Mouse (Mus musculus): ENCODE measurements at regions not wholly inside any gene's neighbourhood (a gene's known extent, or its start where the extent isn't known, plus 50 kb on each side); places are given as distances from the start of the nearest gene placed in this dataset.

DNA sequence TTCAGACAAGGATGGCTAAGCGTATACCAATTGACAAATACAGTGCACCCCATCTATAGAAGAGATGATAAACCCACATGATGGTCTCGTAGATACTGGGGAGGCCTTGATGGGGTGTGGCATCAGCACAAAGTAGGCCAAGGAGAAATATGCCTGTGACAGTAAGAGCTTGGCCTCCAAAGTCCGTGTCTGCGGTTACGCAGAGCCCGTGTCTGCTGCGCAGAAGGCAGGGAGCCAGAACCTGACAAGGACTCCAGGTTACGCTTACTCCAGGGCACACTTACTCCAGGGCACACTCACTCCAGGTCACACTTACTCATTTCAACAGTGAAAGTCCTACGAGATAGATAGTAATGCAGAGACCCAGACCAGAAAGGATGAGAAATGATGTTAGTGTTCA, 141.1 kb upstream of the A530016L24Rik start:
- ATAC-seq: no peak
- no peak overlapping the region for H3K4me2 ChIP-seq (ENCODE audit: low read length)
- H3K9me3 ChIP-seq (ENCODE audit: control insufficient read depth, low read length): 0 out of 2 replicates have a peak, but pooled peaks cover 3% of the 10 kb centered on the region
- WGBS: 95% methylated on average over 9 of the region's 9 CpGs
- peaks cover 10% of the 10 kb centered on the region for H3K4me1 ChIP-seq (ENCODE audit: control insufficient read depth, insufficient read depth, low read depth, low read length)
- no peak overlapping the region for H3K4me3 ChIP-seq (ENCODE audit: low read length)
- H3K36me3 ChIP-seq (ENCODE audit: control insufficient read depth, insufficient read depth, low read length): no peaks in the 10 kb centered on the region
- no peak overlapping the region for H3K27ac ChIP-seq (ENCODE audit: low read depth, low read length)
- H3K9ac ChIP-seq (ENCODE audit: low read depth, low read length): no peak overlapping the region
- H3K27me3 ChIP-seq (replicated peaks; ENCODE audit: control insufficient read depth, insufficient read depth, low read length): no peaks in the 10 kb centered on the region

DNA sequence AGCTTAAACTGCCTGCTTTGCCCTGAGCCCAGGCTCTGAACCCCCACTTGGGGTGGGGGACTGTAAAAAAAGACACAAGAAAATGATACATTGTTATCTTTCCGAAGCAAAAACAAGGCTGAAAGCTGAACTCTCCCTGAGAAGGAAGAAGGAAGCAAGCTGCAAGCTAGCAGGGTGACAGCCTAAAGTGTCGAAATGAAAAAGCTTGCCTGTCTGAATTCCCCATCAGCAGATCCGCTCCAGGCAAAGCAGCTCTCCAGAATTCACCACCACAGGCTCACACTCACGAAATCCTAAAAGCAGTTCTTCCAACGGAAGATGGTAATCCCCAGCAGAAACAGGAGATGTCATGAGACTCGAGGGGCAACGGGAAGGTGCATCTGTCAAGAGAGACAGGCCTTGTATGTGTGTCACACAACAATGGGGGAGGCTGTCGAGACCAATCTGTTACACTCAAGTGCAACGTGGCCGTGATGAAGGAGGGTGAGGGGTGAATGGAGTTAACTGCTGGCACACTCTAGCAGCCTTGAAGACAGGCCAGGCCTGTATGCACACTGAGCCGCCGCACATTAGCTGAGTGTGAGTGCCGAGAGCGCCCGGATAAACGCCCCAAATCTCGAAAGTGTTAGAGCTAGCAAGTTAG, 139.5 kb upstream of the A530016L24Rik start:
- peaks cover 10% of the 10 kb centered on the region for H3K4me1 ChIP-seq (ENCODE audit: control insufficient read depth, insufficient read depth, low read depth, low read length)
- no peaks in the 10 kb centered on the region for H3K36me3 ChIP-seq (ENCODE audit: control insufficient read depth, insufficient read depth, low read length)
- H3K27me3 ChIP-seq (replicated peaks; ENCODE audit: control insufficient read depth, insufficient read depth, low read length): no peaks in the 10 kb centered on the region
- peak; percentile 45; the same call in 1 of the 2 replicates for ATAC-seq
- no peak overlapping the region for H3K4me2 ChIP-seq (ENCODE audit: low read length)
- no peak overlapping the region for H3K4me3 ChIP-seq (ENCODE audit: low read length)
- H3K9ac ChIP-seq (ENCODE audit: low read depth, low read length): 0 out of 2 replicates have a peak overlapping the region, but pooled peaks have one; percentile 22
- 0 out of 2 replicates have a peak, but pooled peaks cover 3% of the 10 kb centered on the region for H3K9me3 ChIP-seq (ENCODE audit: control insufficient read depth, low read length)
- peak overlapping the region; percentile 51 for H3K27ac ChIP-seq (ENCODE audit: low read depth, low read length)
- WGBS: 40% methylated on average over 17 of the region's 17 CpGs

DNA sequence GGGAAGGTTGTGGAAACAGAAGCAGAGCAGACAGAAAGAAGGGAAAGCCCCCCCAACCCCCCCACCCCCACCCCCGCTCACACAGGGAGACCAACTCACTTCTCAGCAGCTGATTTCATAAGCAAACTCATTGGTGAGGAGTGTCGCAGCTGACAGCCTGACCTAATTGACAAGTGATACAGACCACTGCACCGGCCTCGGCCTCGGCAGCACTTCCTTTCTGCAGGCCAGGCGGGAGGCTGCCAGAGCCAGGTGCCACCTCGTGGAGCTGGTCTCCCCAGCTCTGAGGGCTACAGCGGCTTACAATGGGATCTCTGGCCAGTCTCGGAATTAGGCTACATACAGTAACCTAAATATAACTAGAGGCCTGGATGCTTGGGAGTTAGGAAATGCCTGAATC, 138.5 kb upstream of the A530016L24Rik start:
- H3K27ac ChIP-seq (ENCODE audit: low read depth, low read length): 0 out of 2 replicates have a peak overlapping the region, but pooled peaks have one; percentile 39
- 0 out of 2 replicates have a peak, but pooled peaks cover 3% of the 10 kb centered on the region for H3K9me3 ChIP-seq (ENCODE audit: control insufficient read depth, low read length)
- no peaks in the 10 kb centered on the region for H3K36me3 ChIP-seq (ENCODE audit: control insufficient read depth, insufficient read depth, low read length)
- no peak overlapping the region for H3K4me2 ChIP-seq (ENCODE audit: low read length)
- no peak overlapping the region; the same call in 1 of the 2 replicates for H3K9ac ChIP-seq (ENCODE audit: low read depth, low read length)
- H3K27me3 ChIP-seq (replicated peaks; ENCODE audit: control insufficient read depth, insufficient read depth, low read length): no peaks in the 10 kb centered on the region
- no peak overlapping the region for H3K4me3 ChIP-seq (ENCODE audit: low read length)
- H3K4me1 ChIP-seq (ENCODE audit: control insufficient read depth, insufficient read depth, low read depth, low read length): peaks cover 10% of the 10 kb centered on the region
- WGBS: 28% methylated on average over 9 of the region's 9 CpGs
- ATAC-seq: 0 out of 2 replicates have a peak, but pooled peaks have one; percentile 30

DNA sequence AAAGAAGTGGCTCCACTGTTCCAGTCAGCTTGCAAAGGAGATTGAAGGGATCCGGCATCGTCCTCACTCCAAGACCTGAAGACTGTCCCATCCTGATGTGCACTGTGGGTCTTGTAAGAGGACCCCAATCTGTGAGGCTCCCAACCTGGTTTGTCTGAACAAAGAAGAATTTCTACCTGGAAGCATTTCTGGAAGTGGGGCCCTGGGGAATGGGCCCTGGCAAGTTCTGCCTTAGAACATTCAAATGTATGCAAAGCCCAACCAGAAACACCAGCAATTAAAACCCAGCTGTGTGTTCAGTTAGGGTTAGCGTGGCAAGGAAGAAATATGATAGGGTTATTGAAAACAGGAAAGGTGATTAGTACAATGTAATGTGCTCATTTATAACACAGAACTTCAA, 125.9 kb upstream of the A530016L24Rik start:
- no peak overlapping the region for H3K4me3 ChIP-seq (ENCODE audit: low read length)
- no peak overlapping the region for H3K4me2 ChIP-seq (ENCODE audit: low read length)
- no peaks in the 10 kb centered on the region for H3K36me3 ChIP-seq (ENCODE audit: control insufficient read depth, insufficient read depth, low read length)
- ATAC-seq: no peak
- no peaks in the 10 kb centered on the region for H3K4me1 ChIP-seq (ENCODE audit: control insufficient read depth, insufficient read depth, low read depth, low read length)
- H3K27me3 ChIP-seq (replicated peaks; ENCODE audit: control insufficient read depth, insufficient read depth, low read length): no peaks in the 10 kb centered on the region
- H3K27ac ChIP-seq (ENCODE audit: low read depth, low read length): no peak overlapping the region
- WGBS: 83% methylated on average over 3 of the region's 3 CpGs
- H3K9ac ChIP-seq (ENCODE audit: low read depth, low read length): no peak overlapping the region
- no peaks in the 10 kb centered on the region for H3K9me3 ChIP-seq (ENCODE audit: control insufficient read depth, low read length)

DNA sequence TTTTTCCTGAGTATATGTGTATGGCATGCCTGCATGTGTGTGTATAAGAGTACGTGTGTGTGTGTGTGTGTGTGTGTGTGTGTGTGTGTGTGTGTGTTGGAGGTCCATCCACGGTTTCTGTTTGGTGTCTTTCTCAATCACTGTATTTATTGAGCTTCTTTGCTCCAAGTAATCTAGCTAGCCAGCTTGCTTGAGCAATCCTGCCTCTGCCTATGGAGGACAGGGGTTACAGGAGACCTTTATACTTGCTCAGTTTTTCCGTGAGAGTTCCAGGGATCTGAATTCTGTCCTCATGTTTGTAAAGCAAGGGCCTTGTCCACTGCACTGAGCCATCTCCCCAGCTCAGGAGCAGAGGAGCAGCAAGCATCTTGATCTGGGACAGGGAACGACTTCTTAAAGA, 122.0 kb upstream of the A530016L24Rik start:
- no peak overlapping the region for H3K4me3 ChIP-seq (ENCODE audit: low read length)
- no peak for ATAC-seq
- H3K4me2 ChIP-seq (ENCODE audit: low read length): no peak overlapping the region
- no peaks in the 10 kb centered on the region for H3K9me3 ChIP-seq (ENCODE audit: control insufficient read depth, low read length)
- peaks cover 4% of the 10 kb centered on the region; the same call in 1 of the 2 replicates for H3K4me1 ChIP-seq (ENCODE audit: control insufficient read depth, insufficient read depth, low read depth, low read length)
- H3K27me3 ChIP-seq (replicated peaks; ENCODE audit: control insufficient read depth, insufficient read depth, low read length): no peaks in the 10 kb centered on the region
- no peak overlapping the region for H3K9ac ChIP-seq (ENCODE audit: low read depth, low read length)
- no peak overlapping the region for H3K27ac ChIP-seq (ENCODE audit: low read depth, low read length)
- 80% methylated on average over 4 of the region's 4 CpGs for WGBS
- no peaks in the 10 kb centered on the region for H3K36me3 ChIP-seq (ENCODE audit: control insufficient read depth, insufficient read depth, low read length)

DNA sequence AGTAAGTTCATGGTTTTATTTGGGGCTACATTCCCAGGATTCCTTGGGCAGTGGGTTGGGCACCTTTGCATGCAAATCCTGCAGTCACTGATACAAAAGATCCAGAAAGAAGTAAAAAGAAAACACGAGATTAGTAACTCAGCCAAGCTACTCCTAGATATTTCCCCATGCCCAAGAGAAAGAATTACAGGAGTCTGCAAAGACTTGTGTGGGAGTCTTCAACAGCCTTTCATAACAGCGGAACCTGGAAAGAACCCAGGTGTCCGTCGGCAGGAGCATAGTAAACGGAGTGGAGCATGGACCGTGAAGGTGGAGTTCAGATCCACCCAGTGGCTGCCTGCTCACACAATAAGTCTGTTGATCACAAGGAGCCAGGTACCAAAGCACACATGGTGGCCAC, 121.1 kb upstream of the A530016L24Rik start:
- WGBS: 82% methylated on average over 6 of the region's 6 CpGs
- ATAC-seq: no peak

DNA sequence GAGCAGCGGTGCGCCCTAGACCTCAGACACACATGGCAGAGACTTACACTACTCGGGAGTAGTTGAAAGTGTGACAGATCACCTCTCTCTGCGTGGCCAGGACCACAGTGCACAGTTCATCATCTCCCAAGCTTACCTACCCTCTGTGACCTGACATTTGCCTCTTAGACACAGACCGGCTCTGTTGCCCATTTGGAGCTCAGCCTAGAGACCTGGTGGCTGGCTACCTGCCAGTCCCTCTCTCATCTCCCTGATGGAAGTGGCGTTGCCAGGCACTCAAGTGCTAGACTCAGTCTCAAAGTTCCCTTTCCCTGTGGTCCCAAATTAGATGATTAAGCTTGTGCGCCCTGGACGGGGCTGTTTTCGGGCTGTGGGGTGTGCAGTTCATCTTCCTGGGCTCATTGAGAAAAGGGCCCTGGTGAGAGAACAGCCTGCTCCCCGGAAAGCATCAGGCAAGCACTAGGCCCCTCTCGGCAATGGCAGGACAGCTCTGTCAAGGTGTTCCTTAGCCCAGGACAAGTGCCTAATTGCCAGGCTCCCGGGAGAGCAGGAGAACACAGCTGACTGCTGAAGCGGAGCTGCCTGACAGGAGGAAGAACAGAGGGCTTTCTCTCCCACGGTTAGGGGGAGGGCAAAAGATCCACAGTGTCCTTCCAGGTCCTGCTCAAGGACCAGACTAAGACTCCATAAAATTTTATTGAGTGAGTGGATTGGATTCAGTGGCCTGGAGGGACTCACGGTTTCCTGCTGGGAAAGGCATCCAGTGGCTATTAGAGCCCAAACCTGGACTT, 119.5 kb upstream of the A530016L24Rik start:
- WGBS: 50% methylated on average over 15 of the region's 15 CpGs
- Histone ChIP-seq H3K9me3 (ENCODE audit: control insufficient read depth, low read length) (no peaks in the 10 kb centered on the region), H3K4me3 (ENCODE audit: low read length) (no peak overlapping the region), H3K36me3 (ENCODE audit: control insufficient read depth, insufficient read depth, low read length) (no peaks in the 10 kb centered on the region), H3K9ac (ENCODE audit: low read depth, low read length) (no peak overlapping the region), H3K27ac (ENCODE audit: low read depth, low read length) (no peak overlapping the region), H3K4me1 (ENCODE audit: control insufficient read depth, insufficient read depth, low read depth, low read length) (peaks cover 4% of the 10 kb centered on the region; the same call in 1 of the 2 replicates), H3K4me2 (ENCODE audit: low read length) (no peak overlapping the region), H3K27me3 (replicated peaks; ENCODE audit: control insufficient read depth, insufficient read depth, low read length) (no peaks in the 10 kb centered on the region)
- no peak; the same call in 1 of the 2 replicates for ATAC-seq

More for the DNA sequence above, 121.1 kb upstream of the A530016L24Rik start:
- Histone ChIP-seq H3K9me3 (ENCODE audit: control insufficient read depth, low read length) (no peaks in the 10 kb centered on the region), H3K4me2 (ENCODE audit: low read length) (no peak overlapping the region), H3K27ac (ENCODE audit: low read depth, low read length) (no peak overlapping the region), H3K27me3 (replicated peaks; ENCODE audit: control insufficient read depth, insufficient read depth, low read length) (no peaks in the 10 kb centered on the region), H3K4me3 (ENCODE audit: low read length) (no peak overlapping the region), H3K9ac (ENCODE audit: low read depth, low read length) (no peak overlapping the region), H3K4me1 (ENCODE audit: control insufficient read depth, insufficient read depth, low read depth, low read length) (peaks cover 4% of the 10 kb centered on the region; the same call in 1 of the 2 replicates), H3K36me3 (ENCODE audit: control insufficient read depth, insufficient read depth, low read length) (no peaks in the 10 kb centered on the region)

DNA sequence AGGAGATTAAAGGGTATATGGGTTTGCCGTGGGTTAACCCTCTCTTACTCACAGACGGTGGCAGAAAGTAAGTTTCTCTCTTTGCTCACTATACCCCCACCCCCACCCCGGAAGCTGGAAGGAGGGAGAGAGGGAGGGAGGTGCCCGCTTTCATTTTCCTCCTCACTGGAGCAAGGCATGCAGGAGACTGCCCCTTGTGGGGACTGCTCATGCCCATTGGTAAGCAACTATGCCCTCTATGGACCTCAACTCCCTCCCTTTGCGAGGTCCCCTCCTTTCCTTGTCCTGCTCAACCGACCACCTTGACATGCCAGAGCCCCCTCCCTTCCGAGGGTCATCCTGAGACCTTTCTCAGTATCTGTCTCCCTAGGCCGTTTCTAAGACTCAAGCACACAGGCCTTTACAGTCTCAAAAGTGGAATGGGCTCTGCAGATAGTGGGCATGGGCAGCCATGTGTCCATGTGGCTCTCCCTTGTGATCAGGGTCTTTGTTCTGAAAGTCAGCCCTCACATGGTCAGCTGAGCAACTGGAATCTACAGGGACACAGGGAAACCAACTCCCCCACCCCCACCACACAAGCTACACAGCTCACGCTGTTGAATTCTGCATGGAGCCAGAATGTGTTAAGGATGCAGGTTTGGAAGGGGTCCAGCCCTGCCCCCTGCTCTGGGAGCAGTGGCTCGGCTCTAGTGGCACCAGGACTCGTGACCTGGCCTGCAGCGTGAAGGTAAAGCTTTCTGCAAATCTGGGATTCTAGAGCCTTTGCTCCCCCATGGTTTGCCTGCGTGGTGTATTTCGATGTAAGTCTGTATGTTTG, 116.8 kb upstream of the A530016L24Rik start:
- Histone ChIP-seq H3K4me3 (ENCODE audit: low read length) (no peak overlapping the region), H3K27ac (ENCODE audit: low read depth, low read length) (no peak overlapping the region), H3K4me2 (ENCODE audit: low read length) (no peak overlapping the region), H3K4me1 (ENCODE audit: control insufficient read depth, insufficient read depth, low read depth, low read length) (peaks cover 4% of the 10 kb centered on the region; the same call in 1 of the 2 replicates), H3K36me3 (ENCODE audit: control insufficient read depth, insufficient read depth, low read length) (no peaks in the 10 kb centered on the region), H3K9ac (ENCODE audit: low read depth, low read length) (0 out of 2 replicates have a peak overlapping the region, but pooled peaks have one; percentile 5), H3K27me3 (replicated peaks; ENCODE audit: control insufficient read depth, insufficient read depth, low read length) (no peaks in the 10 kb centered on the region), H3K9me3 (ENCODE audit: control insufficient read depth, low read length) (no peaks in the 10 kb centered on the region)
- ATAC-seq: no peak
- 72% methylated on average over 14 of the region's 14 CpGs for WGBS

Data from hindbrain, embryonic 16.5 days (tissue).